Mouse (Mus musculus) olfactory bulb, adult 2 months (tissue): ENCODE measurements around the gene Ptpn13.

Source experiments
- CTCF ChIP-seq: fragments of 200-500 bp; IDR thresholded peaks from 2 replicates; pipeline ENCODE4 v1.5.1; 2012; ENCODE audit warnings: low read depth, mild to moderate bottlenecking, low read length, moderate library complexity; ENCODE audit not compliant: insufficient read depth
- POLR2A ChIP-seq: fragments of 200-500 bp; IDR thresholded peaks from 2 replicates; pipeline ENCODE4 v1.6.1; 2012; ENCODE audit warnings: mild to moderate bottlenecking, low read depth, low read length, moderate library complexity; ENCODE audit not compliant: insufficient read depth

- no peak for TF ChIP-seq POLR2A
- TF ChIP-seq CTCF = no peak
Measured at GRCm38 (mm10) chr5:103426250-103426649, 1.3 kb downstream of the Ptpn13 start.
